Mouse (Mus musculus): Measurements from ENCODE around the gene St3gal5.
A peak's percentile ranks its signal among the peaks of the same experiment; 100 is the strongest.
"Not testable (repeated sequence)": the region's sequence is repeated elsewhere in the genome, so short reads cannot be mapped to it uniquely, and the experiment has no call there.

Gene St3gal5

GRCm38 (mm10) chr6:72134850-72135515 lies 37.6 kb downstream of the St3gal5 start:
- DNase-seq: no peak

- no peak for DNase-seq
These were observed 38.6 kb downstream of the St3gal5 start for GRCm38 (mm10) chr6:72136016-72136415.

- DNase-seq: no peak
These were observed 39.2 kb downstream of the St3gal5 start for GRCm38 (mm10) chr6:72136543-72136942.

GRCm38 (mm10) chr6:72139508-72140193 lies 42.3 kb downstream of the St3gal5 start:
- DNase-seq: no peak

- DNase-seq: no peak
These were observed 43.0 kb downstream of the St3gal5 start for GRCm38 (mm10) chr6:72140371-72140770.

- DNase-seq: no peak
These were observed 43.8 kb downstream of the St3gal5 start for GRCm38 (mm10) chr6:72141191-72141590.

- no peak for DNase-seq
These were observed 45.2 kb downstream of the St3gal5 start for GRCm38 (mm10) chr6:72142561-72142960.

- DNase-seq: no peak
These were observed 47.0 kb downstream of the St3gal5 start for GRCm38 (mm10) chr6:72144353-72144752.

- DNase-seq: no peak
These were observed 49.4 kb downstream of the St3gal5 start for GRCm38 (mm10) chr6:72146803-72147202.

GRCm38 (mm10) chr6:72148721-72149120 lies 51.3 kb downstream of the St3gal5 start:
- no peak for DNase-seq

- DNase-seq: no peak
These were observed 52.4 kb downstream of the St3gal5 start for GRCm38 (mm10) chr6:72149797-72150196.

- DNase-seq: no peak
These were observed 55.3 kb downstream of the St3gal5 start for GRCm38 (mm10) chr6:72152707-72153106.

GRCm38 (mm10) chr6:72153455-72153854 lies 56.1 kb downstream of the St3gal5 start:
- DNase-seq: no peak

- not testable (repeated sequence) for DNase-seq
These were observed 56.6 kb downstream of the St3gal5 start for GRCm38 (mm10) chr6:72154008-72154407.

- DNase-seq: no peak
These were observed 57.6 kb downstream of the St3gal5 start for GRCm38 (mm10) chr6:72154938-72155531.

GRCm38 (mm10) chr6:72155649-72156048 lies 58.3 kb downstream of the St3gal5 start:
- DNase-seq: no peak

GRCm38 (mm10) chr6:72158966-72159764 lies 61.8 kb downstream of the St3gal5 start:
- DNase-seq: no peak

- DNase-seq: no peak
These were observed 62.5 kb downstream of the St3gal5 start for GRCm38 (mm10) chr6:72159861-72160395.

- DNase-seq: no peak
These were observed 63.6 kb downstream of the St3gal5 start for GRCm38 (mm10) chr6:72160991-72161390.

- DNase-seq: no peak
These were observed 64.4 kb downstream of the St3gal5 start for GRCm38 (mm10) chr6:72161751-72162150.

- DNase-seq: peak; percentile 76
These were observed 64.9 kb downstream of the St3gal5 start for GRCm38 (mm10) chr6:72162155-72162890.

Measured in kidney, postnatal 10 days (tissue).